Mouse (Mus musculus) midbrain, embryonic 16.5 days (tissue): ENCODE measurements around the gene Plekha1. TPM values are rescaled to one million over a fixed set of nuclear protein-coding genes. Genes with fewer than 3 reads are reported as not detected.

Experiments used
- ATAC-seq: fragments of 200-750 bp; cut with Nextera tagmentation; 2 replicates; pipeline ENCODE4 v1.8.0; 2017; ENCODE audit warnings: moderate TSS enrichment
- H3K27ac ChIP-seq: fragments of 300-500 bp; sonication (generic); 2 replicates; pipeline ENCODE4 v1.5.1; 2014; ENCODE audit warnings: mild to moderate bottlenecking, low read length, mixed read lengths
- H3K27me3 ChIP-seq: fragments of 300-500 bp; sonication (generic); 2 replicates; pipeline ENCODE4 v1.6.1; 2014; ENCODE audit warnings: low read depth, low read length, mixed read lengths; ENCODE audit not compliant: control insufficient read depth, insufficient read depth
- H3K36me3 ChIP-seq: fragments of 300-500 bp; sonication (generic); 2 replicates; pipeline ENCODE4 v1.6.1; 2014; ENCODE audit warnings: mild to moderate bottlenecking, low read length, moderate library complexity, mixed read lengths; ENCODE audit not compliant: control insufficient read depth, insufficient read depth
- H3K4me1 ChIP-seq: fragments of 300-500 bp; sonication (generic); 2 replicates; pipeline ENCODE4 v1.6.1; 2014; ENCODE audit warnings: mild to moderate bottlenecking, low read length, mixed read lengths; ENCODE audit not compliant: control insufficient read depth, insufficient read depth
- H3K4me2 ChIP-seq: fragments of 300-500 bp; sonication (generic); 2 replicates; pipeline ENCODE4 v1.6.1; 2014; ENCODE audit warnings: mild to moderate bottlenecking, low read length, mixed read lengths
- H3K4me3 ChIP-seq: fragments of 300-500 bp; sonication (generic); 2 replicates; pipeline ENCODE4 v1.5.1; 2014; ENCODE audit warnings: low read depth, mild to moderate bottlenecking, low read length, moderate library complexity, mixed read lengths
- H3K9ac ChIP-seq: fragments of 300-500 bp; sonication (generic); 2 replicates; pipeline ENCODE4 v1.6.1; 2014; ENCODE audit warnings: low read depth, low read length, mixed read lengths
- H3K9me3 ChIP-seq: fragments of 300-500 bp; sonication (generic); replicated peaks from 2 replicates; pipeline ENCODE4 v1.6.1; 2014; ENCODE audit warnings: mild to moderate bottlenecking, low read length, mixed read lengths; ENCODE audit not compliant: control insufficient read depth, poor library complexity, severe bottlenecking
- WGBS: fragments of 180-500 bp; shearing (Covaris S2); extraction: QIAGEN DNeasy Blood & Tissue Kit; methylation state at CpG from one replicate; pipeline ENCODE4 v1.1.7; 2014; 5-methylcytosine and 5-hydroxymethylcytosine counted together
- polyA plus RNA-seq: library from polyadenylated mRNA; unstranded; fragments of >200 nt; fragmentation: Nextera tagmentation; extraction: Ambion mirVana; gene quantifications from 2 replicates; pipeline ENCODE4 v1.2.1, GENCODE M21; 2015

The Plekha1 gene
- polyA plus RNA-seq, 1 experiment from 2014 or later, result 66.1 TPM

DNA sequence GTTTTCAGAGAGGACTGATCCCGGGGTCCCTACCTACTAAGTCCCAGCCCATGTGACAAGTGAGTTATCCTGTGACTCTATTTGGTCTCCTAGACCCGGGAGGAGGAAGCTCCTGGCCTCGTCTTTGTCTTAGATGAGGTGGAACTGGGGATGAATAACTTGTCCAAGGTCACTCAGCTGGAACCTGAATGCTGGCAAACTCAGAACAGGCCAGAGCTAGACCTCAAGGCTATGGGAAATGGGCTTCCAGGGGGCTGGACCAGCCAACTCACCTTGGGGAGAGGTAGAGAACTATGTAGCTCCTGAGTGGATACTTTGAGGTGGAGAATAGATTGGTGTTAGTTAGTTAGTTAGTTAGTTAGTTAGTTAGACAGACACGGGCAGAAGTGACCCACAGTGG is 72.4 kb downstream of the Plekha1 start:
- Histone ChIP-seq H3K27ac (no peak overlapping the region), H3K9me3 (no peaks in the 10 kb centered on the region), H3K4me2 (no peak overlapping the region), H3K4me1 (peaks cover 12% of the 10 kb centered on the region), H3K27me3 (peaks cover 51% of the 10 kb centered on the region), H3K4me3 (no peak overlapping the region), H3K9ac (no peak overlapping the region), H3K36me3 (no peaks in the 10 kb centered on the region)
- ATAC-seq, result no peak
- 62% methylated on average over 4 of the region's 4 CpGs for WGBS

DNA sequence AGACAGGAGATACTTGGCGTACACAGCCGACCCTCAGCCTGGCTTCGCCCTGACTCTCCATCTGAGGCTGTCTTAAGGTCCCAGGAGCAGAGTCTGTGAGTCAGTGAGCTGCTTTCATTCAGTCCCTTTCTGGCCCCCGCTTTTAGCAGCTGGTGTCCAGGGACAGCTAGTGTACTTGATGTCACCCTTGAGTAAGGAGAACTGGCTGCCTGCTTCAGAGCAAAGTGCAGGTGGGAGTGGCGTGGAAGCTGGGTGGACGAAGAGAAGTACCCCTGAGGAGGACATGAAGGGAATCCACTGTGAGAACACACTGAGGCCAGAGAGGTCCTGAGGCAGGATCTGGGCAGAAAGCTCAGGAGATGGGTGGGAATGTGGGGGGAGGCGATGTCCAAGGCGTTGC is 73.3 kb downstream of the Plekha1 start:
- Histone ChIP-seq H3K27me3 (peaks cover 42% of the 10 kb centered on the region), H3K4me2 (no peak overlapping the region), H3K9ac (no peak overlapping the region), H3K9me3 (no peaks in the 10 kb centered on the region), H3K4me1 (peaks cover 12% of the 10 kb centered on the region), H3K36me3 (no peaks in the 10 kb centered on the region), H3K27ac (no peak overlapping the region), H3K4me3 (no peak overlapping the region)
- ATAC-seq, result no peak
- WGBS, result 87% methylated on average over 8 of the region's 8 CpGs

DNA sequence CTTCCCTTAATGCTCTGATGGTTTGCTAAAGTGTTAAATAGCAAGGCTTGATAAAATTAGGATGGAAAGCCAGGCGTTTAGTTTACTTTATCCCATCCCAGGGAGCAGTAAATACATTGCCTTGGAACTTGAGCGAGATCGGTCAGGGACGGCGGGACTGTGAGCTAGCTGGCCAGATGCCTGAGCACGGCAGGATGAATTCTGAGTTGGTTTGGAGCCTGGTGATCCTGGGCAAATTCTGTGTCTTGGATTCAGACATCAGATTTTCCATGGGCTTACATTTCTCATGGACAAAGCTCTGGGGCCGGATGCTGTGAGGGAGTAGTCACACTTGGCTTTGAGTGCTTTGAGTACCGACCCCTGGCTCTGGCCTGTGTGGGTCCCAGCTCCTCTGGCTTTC is 75.2 kb downstream of the Plekha1 start:
- Histone ChIP-seq H3K9me3 (no peaks in the 10 kb centered on the region), H3K4me3 (no peak overlapping the region), H3K27ac (no peak overlapping the region), H3K4me2 (no peak overlapping the region), H3K36me3 (no peaks in the 10 kb centered on the region), H3K27me3 (peaks cover 25% of the 10 kb centered on the region), H3K4me1 (peaks cover 8% of the 10 kb centered on the region), H3K9ac (no peak overlapping the region)
- 72% methylated on average over 8 of the region's 8 CpGs for WGBS
- ATAC-seq, result no peak

DNA sequence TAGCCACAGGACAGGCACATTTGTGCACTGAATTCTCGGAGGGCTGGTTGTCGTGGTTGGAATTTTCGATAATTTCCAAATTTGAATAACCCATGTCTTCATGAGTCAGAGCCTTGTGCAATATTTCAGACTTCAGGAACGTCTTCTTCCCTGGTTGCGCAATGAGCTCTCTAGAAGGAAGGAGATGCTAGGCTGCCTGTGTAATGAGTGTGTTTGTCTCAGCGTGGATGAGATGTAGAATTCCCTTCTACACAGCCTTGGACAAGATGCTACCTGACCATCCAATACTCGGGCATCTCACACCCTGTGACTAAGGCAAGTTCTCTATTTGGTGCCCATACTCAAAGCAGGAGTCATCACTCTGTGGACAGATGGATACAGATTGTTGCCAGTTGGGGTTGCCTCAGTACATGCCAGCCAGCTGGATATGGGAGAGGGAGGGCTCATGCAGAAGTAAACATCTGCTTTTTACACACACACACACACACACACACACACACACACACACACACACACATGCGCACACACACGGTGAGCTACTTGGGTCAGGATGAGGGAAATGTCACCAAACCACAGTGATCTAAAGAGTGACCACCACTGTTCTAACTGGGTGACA is 77.8 kb downstream of the Plekha1 start:
- H3K4me2 ChIP-seq, result no peak overlapping the region
- ATAC-seq, result no peak

DNA sequence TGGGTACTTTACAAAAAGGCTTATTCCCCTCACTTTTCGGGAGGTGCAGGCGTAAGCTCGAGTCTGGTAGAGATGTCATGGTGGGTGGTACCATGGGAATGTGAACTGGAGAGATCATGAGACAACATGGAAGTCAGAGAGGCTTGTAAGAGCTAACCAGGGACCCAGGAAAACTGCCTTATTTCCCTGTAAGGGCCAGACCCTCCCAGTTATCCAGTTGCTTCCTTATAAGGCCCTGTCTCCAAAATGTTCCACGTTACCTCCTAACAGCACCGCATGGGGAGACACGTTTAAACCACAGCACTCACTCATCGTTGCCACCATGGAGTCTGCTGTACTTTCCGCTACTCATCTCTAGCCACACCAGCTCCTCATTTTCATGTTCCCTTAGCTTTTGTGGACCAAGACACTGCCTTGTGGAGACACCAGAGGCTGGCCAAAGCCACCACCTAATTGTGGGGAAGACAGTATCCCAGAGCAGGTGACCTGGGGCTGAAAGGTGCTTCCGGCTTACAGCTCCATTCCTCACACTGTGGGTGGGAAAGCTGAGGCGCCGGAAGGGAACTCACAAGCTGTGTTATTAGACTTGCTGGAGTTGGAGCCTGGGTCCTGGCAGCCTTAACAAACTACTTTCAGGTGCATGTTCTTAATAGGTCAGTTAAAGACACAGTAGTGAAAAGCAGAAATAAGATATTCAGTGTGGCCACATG is 79.4 kb downstream of the Plekha1 start:
- Histone ChIP-seq H3K4me2 (no peak overlapping the region), H3K4me1 (no peaks in the 10 kb centered on the region), H3K36me3 (no peaks in the 10 kb centered on the region), H3K9ac (no peak overlapping the region), H3K9me3 (no peaks in the 10 kb centered on the region), H3K27ac (no peak overlapping the region), H3K27me3 (no peaks in the 10 kb centered on the region; the same call in 1 of the 2 replicates), H3K4me3 (no peak overlapping the region)
- ATAC-seq, result no peak
- WGBS, result 93% methylated on average over 11 of the region's 11 CpGs

More for the DNA sequence above, 77.8 kb downstream of the Plekha1 start:
- Histone ChIP-seq H3K36me3 (no peaks in the 10 kb centered on the region), H3K9ac (no peak overlapping the region), H3K27me3 (peaks cover 5% of the 10 kb centered on the region), H3K9me3 (no peaks in the 10 kb centered on the region), H3K27ac (no peak overlapping the region), H3K4me3 (no peak overlapping the region), H3K4me1 (no peaks in the 10 kb centered on the region)
- WGBS, result 90% methylated on average over 9 of the region's 9 CpGs

DNA sequence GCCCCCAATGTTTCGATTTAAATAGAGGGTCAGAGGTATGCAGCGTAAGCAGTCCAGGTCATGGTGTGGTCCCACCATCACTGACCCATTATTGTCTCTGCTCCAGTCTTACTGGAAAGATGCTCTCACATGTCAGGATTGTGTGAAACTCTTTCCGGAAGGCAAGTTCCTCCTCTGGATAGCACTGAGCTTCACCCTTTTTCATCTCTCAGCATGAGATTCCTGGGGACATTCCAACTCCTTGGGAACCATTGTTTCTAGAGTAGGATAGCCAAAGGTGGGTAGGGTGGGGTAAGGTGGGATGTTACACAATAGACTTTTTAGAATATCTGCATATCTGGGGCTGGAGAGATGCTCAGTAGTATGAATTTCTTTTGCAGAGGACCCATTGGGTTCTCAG is 80.2 kb downstream of the Plekha1 start:
- Histone ChIP-seq H3K27me3 (no peaks in the 10 kb centered on the region), H3K9me3 (no peaks in the 10 kb centered on the region), H3K9ac (no peak overlapping the region), H3K27ac (no peak overlapping the region), H3K4me2 (no peak overlapping the region), H3K4me1 (no peaks in the 10 kb centered on the region), H3K36me3 (no peaks in the 10 kb centered on the region), H3K4me3 (no peak overlapping the region)
- no peak for ATAC-seq
- WGBS, result 87% methylated on average over 3 of the region's 3 CpGs

DNA sequence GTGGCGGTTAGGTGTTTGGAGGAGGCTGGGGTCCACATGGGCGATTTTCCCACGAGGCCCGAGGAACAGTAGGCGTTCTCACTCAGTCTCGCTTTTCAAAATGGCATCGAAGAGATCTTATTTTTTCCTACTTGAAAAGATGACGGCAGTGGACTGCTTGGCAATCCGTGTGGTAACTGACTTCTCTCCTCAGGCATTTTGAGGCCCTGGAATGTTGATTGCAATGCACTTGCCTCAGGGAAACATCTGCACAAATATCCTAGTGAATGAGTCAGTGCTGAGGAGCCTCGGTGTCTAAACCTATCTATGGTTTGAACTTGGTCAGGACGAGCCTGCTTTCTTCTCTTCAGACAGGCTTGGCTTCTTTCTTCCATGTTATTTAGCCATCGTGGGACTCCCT is 80.7 kb downstream of the Plekha1 start:
- WGBS, result 90% methylated on average over 12 of the region's 12 CpGs
- Histone ChIP-seq H3K27ac (no peak overlapping the region), H3K36me3 (no peaks in the 10 kb centered on the region)

DNA sequence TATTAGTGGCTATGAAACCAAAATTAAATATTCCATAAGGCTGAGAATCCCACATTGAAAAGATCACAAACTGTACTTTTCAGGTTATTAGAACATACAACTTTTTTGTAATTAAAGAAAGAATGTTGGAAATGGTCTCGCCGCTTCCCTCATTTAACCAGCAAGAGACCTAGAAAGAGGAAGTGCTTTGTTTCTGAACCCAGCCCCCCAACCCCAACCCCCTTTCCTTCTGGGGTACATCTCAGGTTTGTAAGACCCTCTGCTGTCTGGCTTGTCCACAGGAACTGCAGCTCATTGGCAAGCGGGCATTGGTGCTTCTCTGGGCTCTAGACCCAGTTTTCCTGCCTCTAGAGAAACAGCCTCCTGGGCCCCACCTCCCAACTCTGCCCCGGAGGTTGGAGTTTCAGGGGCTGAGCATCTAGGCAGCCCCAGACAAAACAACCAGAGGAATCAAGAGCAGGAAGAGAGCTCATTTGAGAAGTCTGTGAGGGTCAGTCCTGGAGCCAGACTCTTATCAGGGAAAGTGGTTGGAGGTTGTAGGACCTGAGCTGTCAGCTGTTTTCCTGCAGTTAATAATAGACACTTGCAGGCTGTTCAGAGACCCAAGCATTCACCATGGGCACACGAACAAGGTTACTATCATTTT is 83.1 kb downstream of the Plekha1 start:
- H3K9ac ChIP-seq, result no peak overlapping the region
- no peaks in the 10 kb centered on the region for H3K4me1 ChIP-seq
- no peak overlapping the region for H3K4me3 ChIP-seq
- H3K9me3 ChIP-seq, result no peaks in the 10 kb centered on the region
- H3K4me2 ChIP-seq, result no peak overlapping the region
- no peak overlapping the region for H3K27ac ChIP-seq
- WGBS, result 76% methylated on average over 5 of the region's 5 CpGs
- ATAC-seq, result no peak
- H3K36me3 ChIP-seq, result no peaks in the 10 kb centered on the region
- H3K27me3 ChIP-seq, result no peaks in the 10 kb centered on the region

More for the DNA sequence above, 80.7 kb downstream of the Plekha1 start:
- Histone ChIP-seq H3K4me2 (no peak overlapping the region), H3K9ac (no peak overlapping the region), H3K27me3 (no peaks in the 10 kb centered on the region), H3K4me1 (no peaks in the 10 kb centered on the region), H3K9me3 (no peaks in the 10 kb centered on the region), H3K4me3 (no peak overlapping the region)
- no peak for ATAC-seq

DNA sequence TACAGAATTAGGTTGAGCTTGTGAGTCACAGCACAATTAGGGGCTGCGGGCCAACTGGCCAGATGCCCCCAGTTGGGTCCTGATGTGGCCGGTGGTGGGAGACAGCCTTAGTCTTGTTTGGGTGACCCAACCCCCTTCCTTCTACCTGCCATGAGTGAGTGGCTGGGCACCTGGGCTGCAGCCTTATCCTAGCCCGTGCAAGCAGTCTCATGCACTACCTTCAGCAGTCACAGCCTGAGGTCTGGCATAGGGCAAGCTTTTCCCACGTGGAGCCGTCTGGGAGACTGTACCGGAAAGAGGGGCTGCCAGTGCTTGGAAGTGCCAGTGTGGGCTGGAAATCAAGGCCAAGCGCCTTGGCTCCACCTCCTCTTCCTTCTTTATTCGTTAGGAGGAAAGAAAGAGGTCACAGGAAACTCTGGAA is 83.8 kb downstream of the Plekha1 start:
- 59% methylated on average over 8 of the region's 8 CpGs for WGBS
- H3K27ac ChIP-seq, result no peak overlapping the region

More for the DNA sequence above, 83.8 kb downstream of the Plekha1 start:
- ATAC-seq, result no peak
- Histone ChIP-seq H3K36me3 (no peaks in the 10 kb centered on the region), H3K9ac (no peak overlapping the region), H3K4me2 (no peak overlapping the region), H3K4me1 (no peaks in the 10 kb centered on the region), H3K9me3 (no peaks in the 10 kb centered on the region), H3K27me3 (no peaks in the 10 kb centered on the region), H3K4me3 (no peak overlapping the region)
